Mouse (Mus musculus) CH12.LX (cell line): ENCODE measurements around the gene Ahr. TPM values are rescaled to one million over a fixed set of nuclear protein-coding genes. Genes with fewer than 3 reads are reported as not detected.

Experiments used
- DNase-seq: peaks from one replicate; pipeline ENCODE4 v3.0.0-alpha.2; 2013; ENCODE audit errors: extremely low read depth
- H3K27ac ChIP-seq: 2 replicates; pipeline ENCODE4 v1.5.1; 2012; ENCODE audit warnings: low read depth, mild to moderate bottlenecking, control low read depth, moderate library complexity; ENCODE audit not compliant: insufficient read depth
- H3K27me3 ChIP-seq: replicated peaks from 2 replicates; pipeline ENCODE3; 2012; ENCODE audit warnings: inconsistent platforms
- H3K36me3 ChIP-seq, 2 experiments: replicated peaks in 1 of 2; 2 replicates each; pipeline versions ENCODE3 to v1.6.1; 2012; ENCODE audit warnings: inconsistent platforms in 1 of 2, low read length in 1 of 2, mild to moderate bottlenecking in 1 of 2, mixed read lengths in 1 of 2, moderate library complexity in 1 of 2; ENCODE audit not compliant: control insufficient read depth in 1 of 2, insufficient read depth in 1 of 2
- H3K4me1 ChIP-seq, 2 experiments: 2 replicates each; pipeline ENCODE4 v1.6.1; 2012; ENCODE audit warnings: inconsistent platforms in 1 of 2, moderate library complexity in 1 of 2; ENCODE audit not compliant: insufficient read depth in 2 of 2, control insufficient read depth in 1 of 2
- H3K4me2 ChIP-seq: 2 replicates; pipeline ENCODE4 v1.6.1; 2012; ENCODE audit warnings: low read depth, mild to moderate bottlenecking, control low read depth; ENCODE audit not compliant: poor library complexity, insufficient read depth, severe bottlenecking
- H3K4me3 ChIP-seq, 3 experiments: fragments of 150-350 bp in 1 of 3; sonication (generic) in 1 of 3; replicated peaks in 1 of 3; 2 replicates each; pipeline versions ENCODE3 to v1.5.1; 2011 to 2012; ENCODE audit warnings: low read depth in 2 of 3, low read length in 2 of 3, mild to moderate bottlenecking in 2 of 3, moderate library complexity in 2 of 3, control low read depth in 1 of 3, improper control_type of control experiment in 1 of 3, inconsistent platforms in 1 of 3, mixed read lengths in 1 of 3; ENCODE audit not compliant: poor library complexity in 1 of 3
- H3K79me2 ChIP-seq: replicated peaks from 2 replicates; pipeline ENCODE4 v1.6.1; 2012; ENCODE audit warnings: mild to moderate bottlenecking, moderate library complexity; ENCODE audit not compliant: control insufficient read depth, poor library complexity, insufficient read depth, severe bottlenecking; ENCODE audit errors: extremely low read depth
- H3K9ac ChIP-seq: 2 replicates; pipeline ENCODE4 v1.6.1; 2012; ENCODE audit warnings: low read depth, mild to moderate bottlenecking, control low read depth, moderate library complexity; ENCODE audit not compliant: insufficient read depth
- H3K9me3 ChIP-seq: replicated peaks from 2 replicates; pipeline ENCODE3; 2012; ENCODE audit warnings: low read length, inconsistent platforms, mixed read lengths
- BHLHE40 ChIP-seq: IDR thresholded peaks from 2 replicates; pipeline ENCODE4 v1.6.1; 2011; ENCODE audit warnings: mild to moderate bottlenecking, low read depth, low read length, improper control_type of control experiment
- CHD1 ChIP-seq: IDR thresholded peaks from 2 replicates; pipeline ENCODE4 v1.6.1; 2012; ENCODE audit warnings: low read depth, low read length, improper control_type of control experiment, inconsistent platforms
- EP300 ChIP-seq: IDR thresholded peaks from 2 replicates; pipeline ENCODE4 v1.6.1; 2011; ENCODE audit warnings: low read length, improper control_type of control experiment
- GABPA ChIP-seq: IDR thresholded peaks from 2 replicates; pipeline ENCODE4 v1.6.1; 2012; ENCODE audit warnings: low read depth, low read length, improper control_type of control experiment, inconsistent platforms; ENCODE audit not compliant: insufficient replicate concordance
- HCFC1 ChIP-seq: IDR thresholded peaks from 2 replicates; pipeline ENCODE4 v1.6.1; 2012; ENCODE audit warnings: low read depth, mild to moderate bottlenecking, inconsistent platforms, low read length, improper control_type of control experiment
- IRF4 ChIP-seq: IDR thresholded peaks from 2 replicates; pipeline ENCODE4 v1.6.1; 2014; ENCODE audit warnings: low read depth, mild to moderate bottlenecking, inconsistent platforms, low read length, improper control_type of control experiment
- MYC ChIP-seq: IDR thresholded peaks from 2 replicates; pipeline ENCODE4 v1.6.1; 2011; ENCODE audit warnings: low read depth, mild to moderate bottlenecking, improper control_type of control experiment, low read length
- NELFE ChIP-seq: IDR thresholded peaks from 2 replicates; pipeline ENCODE4 v1.6.1; 2011; ENCODE audit warnings: low read depth, low read length, improper control_type of control experiment
- POLR2A ChIP-seq: IDR thresholded peaks from 2 replicates; pipeline ENCODE4 v1.6.1; 2011; ENCODE audit warnings: low read depth, mild to moderate bottlenecking, improper control_type of control experiment, low read length
- POLR2AphosphoS2 ChIP-seq: IDR thresholded peaks from 2 replicates; pipeline ENCODE4 v1.6.1; 2011; ENCODE audit warnings: low read depth, low read length, improper control_type of control experiment
- SIN3A ChIP-seq: IDR thresholded peaks from 2 replicates; pipeline ENCODE4 v1.6.1; 2012; ENCODE audit warnings: low read length, improper control_type of control experiment, inconsistent platforms
- TBP ChIP-seq: conservative IDR thresholded peaks from 2 replicates; pipeline ENCODE4 v1.6.1; 2011; ENCODE audit warnings: low read depth, low read length, improper control_type of control experiment
- TCF12 ChIP-seq: IDR thresholded peaks from 2 replicates; pipeline ENCODE4 v1.6.1; 2014; ENCODE audit warnings: low read depth, mild to moderate bottlenecking, inconsistent platforms, low read length, improper control_type of control experiment
- UBTF ChIP-seq: IDR thresholded peaks from 2 replicates; pipeline ENCODE4 v1.6.1; 2012; ENCODE audit warnings: low read depth, mild to moderate bottlenecking, inconsistent platforms, low read length, improper control_type of control experiment, moderate library complexity
- USF2 ChIP-seq: conservative IDR thresholded peaks from 2 replicates; pipeline ENCODE4 v1.6.1; 2011; ENCODE audit warnings: low read depth, low read length, improper control_type of control experiment
- ZKSCAN1 ChIP-seq: IDR thresholded peaks from 2 replicates; pipeline ENCODE4 v1.6.1; 2012; ENCODE audit warnings: low read depth, inconsistent platforms, low read length, improper control_type of control experiment, borderline replicate concordance
- ZMIZ1 ChIP-seq: IDR thresholded peaks from 2 replicates; pipeline ENCODE4 v1.6.1; 2012; ENCODE audit warnings: low read depth, mild to moderate bottlenecking, inconsistent platforms, low read length, improper control_type of control experiment
- dilution Hi-C: fragments of 300-500 bp; cut with MboI; formaldehyde crosslinking; loops from 2 replicates; pipeline ENCODE4 v1.14.3; 2020; ENCODE audit warnings: low sequenced_read_pairs; ENCODE audit not compliant: extremely low pct_unique_long_range_greater_than_20kb, extremely low pct_ligation_motif_present
- in situ Hi-C: fragments of 300-500 bp; cut with MboI; formaldehyde crosslinking; loops from 3 replicates; pipeline ENCODE4 v1.14.3; 2019; ENCODE audit warnings: low sequenced_read_pairs, low pct_ligation_motif_present, low pct_unique_long_range_greater_than_20kb, mixed read lengths
- polyA plus RNA-seq: library from polyadenylated mRNA; unstranded; fragments of >175 nt; gene quantifications from 2 replicates; pipeline ENCODE4 v1.2.1, GENCODE M21; 2012; ENCODE audit warnings: low read depth; ENCODE audit not compliant: insufficient read length
- total RNA-seq, 2 experiments: library from RNA; depleted of rRNA; stranded (reverse); fragments of 300-350 nt in 1 of 2; fragments of >200 nt in 1 of 2; gene quantifications; 2 replicates each; pipeline ENCODE4 v1.2.3; 2012 to 2014

Ahr gene
- total and polyA plus RNA-seq, 3 experiments, result 4.9 to 8.2 (median 7.1) TPM

- H3K36me3 ChIP-seq, result no peaks in the 10 kb centered on the region
- peaks cover 2% of the 10 kb centered on the region for H3K9me3 ChIP-seq
- in situ Hi-C loops, result no loop called here
Observed at GRCm38 (mm10) chr12:35550299-35550698, 15.5 kb upstream of the Ahr start.

DNA sequence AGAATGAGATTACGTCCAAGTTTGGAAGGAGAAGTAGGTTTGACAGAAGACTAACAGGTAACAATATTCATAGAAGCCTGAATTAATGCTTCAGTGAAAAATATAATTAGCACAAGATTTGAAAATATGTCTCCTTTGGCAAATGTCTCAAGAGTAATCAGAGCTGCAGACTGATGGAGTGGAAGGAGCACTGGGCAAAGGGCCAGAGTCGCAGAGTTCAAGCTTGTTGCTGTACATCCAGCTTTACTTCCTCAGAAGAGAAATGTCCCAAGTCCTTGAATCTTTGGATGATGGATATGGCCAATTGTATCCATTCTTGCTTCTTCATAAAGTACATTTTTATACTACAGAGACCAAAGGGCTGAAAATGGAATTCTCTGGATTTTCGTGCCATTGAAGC is 8.0 kb upstream of the Ahr start:
- TF ChIP-seq POLR2AphosphoS2 (no peak), USF2 (no peak)
- DNase-seq, result no peak
- no peak overlapping the region for H3K4me2 ChIP-seq
- peaks cover 2 to 8% of the 10 kb centered on the region in 2 experiments; a peak in 3 of 4 replicates for H3K4me1 ChIP-seq
- dilution Hi-C loops (no loop called here), in situ Hi-C loops (no loop called here)
- H3K27me3 ChIP-seq, result no peaks in the 10 kb centered on the region
- no peak overlapping the region for H3K9ac ChIP-seq
- H3K4me3 ChIP-seq, result no peak overlapping the region
- no peaks in the 10 kb centered on the region for H3K9me3 ChIP-seq
- H3K27ac ChIP-seq, result no peak overlapping the region
- H3K79me2 ChIP-seq, result no peaks in the 10 kb centered on the region
- no peaks in the 10 kb centered on the region for H3K36me3 ChIP-seq

More at GRCm38 (mm10) chr12:35550299-35550698, 15.5 kb upstream of the Ahr start:
- no peaks in the 10 kb centered on the region for H3K27me3 ChIP-seq
- no peak overlapping the region for H3K4me3 ChIP-seq
- no peak overlapping the region for H3K9ac ChIP-seq
- no peaks in the 10 kb centered on the region for H3K79me2 ChIP-seq
- DNase-seq, result no peak
- H3K4me2 ChIP-seq, result no peak overlapping the region
- TF ChIP-seq POLR2AphosphoS2 (no peak), IRF4 (no peak), ZKSCAN1 (no peak), BHLHE40 (no peak), USF2 (no peak), TCF12 (no peak), TBP (no peak), MYC (no peak), CHD1 (no peak), NELFE (no peak), SIN3A (no peak), HCFC1 (no peak), GABPA (no peak), POLR2A (no peak), ZMIZ1 (no peak), EP300 (no peak), UBTF (no peak)
- no peak overlapping the region for H3K27ac ChIP-seq
- dilution Hi-C loops, result no loop called here
- peaks cover 5 to 23% of the 10 kb centered on the region in 2 experiments; a peak in 3 of 4 replicates for H3K4me1 ChIP-seq
